Mouse (Mus musculus): ENCODE data around the gene Evi5l.
A peak's percentile ranks its signal among the peaks of the same experiment; 100 is the strongest.

Evi5l gene

DNA sequence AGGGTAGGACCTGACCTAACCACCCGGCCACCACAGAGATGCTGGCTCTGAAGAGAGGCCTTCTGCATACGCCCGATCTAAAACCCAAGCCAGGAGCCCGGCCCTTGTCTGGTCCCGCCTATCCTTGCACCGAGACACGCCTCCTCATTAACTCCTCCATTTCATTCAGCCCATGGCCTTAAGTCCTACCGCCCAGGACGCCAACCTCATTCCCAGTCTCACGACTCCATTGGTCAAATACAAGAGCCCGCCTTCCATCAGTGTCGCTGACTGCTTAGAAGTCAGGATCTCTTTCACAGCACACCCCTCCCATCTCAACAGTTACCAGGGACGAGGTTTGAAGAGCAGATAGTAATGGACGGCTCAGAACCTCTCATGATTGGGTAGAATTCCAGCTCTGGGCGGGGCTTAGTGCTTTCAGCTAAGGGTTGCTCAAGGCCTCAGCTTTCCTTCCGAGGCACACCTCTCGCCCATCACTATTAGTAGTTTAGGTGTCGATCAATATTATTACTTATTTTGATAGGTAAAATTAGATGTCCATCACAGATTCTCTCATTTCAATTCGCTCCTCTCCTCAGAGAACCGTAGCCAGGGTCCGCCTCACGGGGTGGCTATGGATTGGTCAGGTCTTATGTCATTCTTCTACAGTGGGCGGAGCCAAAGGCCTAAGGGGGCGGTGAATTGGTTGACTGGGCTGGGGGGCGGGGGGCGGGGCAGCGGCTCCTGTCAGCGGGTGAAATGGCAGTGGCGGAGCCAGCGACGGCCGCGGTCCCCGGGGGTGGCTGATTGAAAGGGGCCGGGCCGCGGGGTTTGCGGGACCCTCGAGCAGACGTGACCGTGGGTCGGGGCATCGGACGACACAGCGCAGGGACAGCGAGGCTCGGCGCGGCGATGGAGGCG, at the start of gene Evi5l:
Gene Evi5l (plus strand): TSS at position 716 of the 900 bp plus-strand sequence.
- DNase-seq (ENCODE audit: low read depth, low spot score), result peak; percentile 100

DNA sequence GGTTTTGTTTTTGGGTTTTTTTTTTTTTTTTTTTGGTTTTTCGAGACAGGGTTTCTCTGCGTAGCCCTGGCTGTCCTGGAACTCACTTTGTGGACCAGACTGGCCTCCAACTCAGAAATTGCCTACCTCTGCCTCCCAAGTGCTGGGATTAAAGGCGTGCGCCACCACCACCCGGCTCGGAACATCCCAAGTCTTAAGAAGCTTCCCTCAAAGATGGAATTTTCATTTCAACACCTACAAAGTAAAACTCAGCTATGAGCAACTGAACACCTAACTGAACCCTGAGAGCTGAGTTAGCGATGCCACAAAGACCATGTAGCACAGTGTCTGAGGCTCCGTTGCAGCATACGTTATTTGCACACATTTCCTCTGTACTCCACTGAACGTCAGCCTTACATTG, 32.6 kb upstream of the Evi5l start, which contains the start of gene Cd209g:
Gene Cd209g (plus strand): TSS at position 301 of the 400 bp plus-strand sequence.
- DNase-seq (ENCODE audit: low read depth, low spot score), result no peak

DNA sequence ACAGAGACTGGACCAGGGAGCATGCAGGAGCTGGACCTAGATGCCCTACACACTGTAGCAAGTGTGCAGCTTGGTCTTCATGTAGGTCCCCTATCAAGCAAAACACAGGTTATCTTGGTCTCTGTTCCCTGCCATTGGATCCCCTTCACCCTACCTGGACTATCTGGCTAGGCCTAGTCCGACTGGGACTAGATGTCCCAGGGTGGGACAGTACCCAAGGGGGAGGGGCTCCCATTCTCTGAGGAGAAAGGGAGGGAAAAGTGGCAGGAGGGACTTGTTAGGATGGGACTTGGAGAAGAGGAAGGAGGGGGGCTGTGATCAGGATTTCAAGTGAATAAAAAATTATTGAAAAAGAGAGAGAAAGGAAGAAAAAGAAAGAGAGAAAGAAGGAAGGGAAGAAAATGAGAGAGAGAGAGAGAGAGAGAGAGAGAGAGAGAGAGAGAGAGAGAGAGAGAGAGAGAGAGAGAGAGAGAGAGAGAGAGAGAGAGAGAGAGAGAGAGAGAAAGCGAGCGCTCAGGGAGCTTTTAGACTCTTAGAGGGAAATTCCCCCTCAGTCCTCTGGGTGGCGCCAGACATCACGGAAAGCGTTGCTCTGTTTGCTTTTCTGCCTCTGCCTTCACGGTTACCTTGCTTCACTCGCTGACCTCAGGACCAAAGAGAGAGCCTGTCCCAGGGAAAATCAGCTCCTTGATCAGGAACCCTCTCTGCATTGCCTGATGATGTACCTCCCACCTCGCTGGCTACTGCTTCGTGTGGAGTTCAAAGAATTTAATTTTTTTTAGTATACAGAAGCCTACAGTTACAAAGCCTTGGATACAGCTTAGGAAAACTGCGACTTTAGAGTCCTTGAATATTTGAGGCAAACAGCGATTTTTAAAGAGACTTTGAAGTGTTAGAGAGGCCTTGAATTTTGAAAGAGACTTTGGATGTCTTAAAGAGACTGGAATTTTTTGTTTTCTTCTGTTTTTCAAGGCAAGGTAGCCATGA, 26.4 kb upstream of the Evi5l start:
- DNase-seq (ENCODE audit: low read depth, low spot score), result peak; percentile 30

DNA sequence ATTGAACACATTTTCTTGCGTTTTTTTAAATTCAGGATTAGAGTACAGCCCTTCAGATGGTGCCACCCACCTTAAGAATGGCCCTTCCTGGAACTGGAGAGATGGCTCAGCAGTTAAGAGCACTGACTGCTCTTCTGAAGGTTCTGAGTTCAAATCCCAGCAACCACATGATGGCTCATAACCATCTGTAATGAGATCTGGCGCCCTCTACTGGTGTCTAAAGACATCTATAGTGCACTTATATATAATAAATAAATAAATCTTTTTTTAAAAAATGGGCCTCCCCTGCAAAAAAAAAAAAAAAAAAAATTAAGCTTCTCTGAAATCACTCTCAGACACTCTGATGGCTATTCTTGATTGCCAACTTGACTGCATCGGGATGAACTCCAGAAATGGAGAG, 24.6 kb upstream of the Evi5l start:
- no peak for DNase-seq (ENCODE audit: low read depth, low spot score)

DNA sequence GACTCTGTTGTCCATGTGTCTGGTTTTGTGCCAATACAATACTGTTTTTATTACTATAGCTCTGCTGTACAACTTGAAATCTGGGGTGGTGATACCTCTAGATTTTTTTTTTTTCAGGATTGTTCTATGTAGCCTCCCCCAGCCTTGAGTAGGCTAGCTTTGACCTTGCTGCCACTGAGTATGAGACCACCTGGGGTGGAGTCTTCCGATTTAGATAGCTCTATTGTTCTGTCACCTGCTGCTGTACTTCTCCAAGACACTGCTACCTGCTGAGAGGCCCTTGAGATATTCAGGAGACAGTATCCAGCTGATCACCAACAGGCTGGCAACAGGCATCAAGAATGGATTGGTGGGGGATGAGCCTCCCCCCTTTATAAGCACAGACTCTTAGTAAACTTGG, 19.1 kb upstream of the Evi5l start:
- DNase-seq (ENCODE audit: low read depth, low spot score), result no peak

DNA sequence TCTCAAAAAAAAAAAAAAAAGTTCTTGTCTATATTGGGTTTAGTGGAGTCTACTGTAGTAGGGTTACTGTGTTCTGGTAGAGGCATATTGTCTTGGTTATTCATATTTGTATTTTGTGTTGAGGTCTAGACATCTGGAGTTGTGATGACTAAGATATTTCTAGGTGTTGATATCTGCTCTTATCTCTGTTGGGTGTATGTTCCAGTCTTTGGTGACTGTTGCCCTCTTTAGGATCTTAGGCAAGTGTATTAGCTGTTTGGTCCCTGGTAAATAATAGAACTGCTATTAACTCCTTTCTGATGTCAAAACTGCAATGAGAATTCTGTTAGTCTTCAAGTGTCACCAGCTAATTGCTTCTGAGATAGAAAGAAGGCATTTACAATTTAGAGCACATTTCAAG, 11.5 kb upstream of the Evi5l start:
- no peak for DNase-seq (ENCODE audit: low read depth, low spot score)

DNA sequence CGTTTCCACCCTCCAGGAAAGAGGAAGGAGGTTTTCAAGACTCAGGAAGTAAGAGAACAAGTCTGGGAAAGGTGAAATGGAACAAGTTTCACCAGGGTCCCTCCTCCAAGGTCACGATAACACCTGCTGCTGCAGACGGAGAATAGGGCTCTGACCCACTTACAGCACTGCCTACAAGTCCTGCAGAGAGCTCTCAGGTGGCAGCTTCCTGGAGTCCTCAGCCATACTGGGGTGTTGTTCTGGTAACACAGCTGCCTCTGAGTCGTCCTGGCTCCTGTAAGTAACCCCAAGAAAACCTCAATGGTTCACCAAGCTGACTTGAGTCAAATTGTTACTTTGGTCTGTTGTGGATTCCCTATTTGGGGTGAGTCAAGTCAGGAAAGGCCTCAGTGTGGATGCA, 3.6 kb upstream of the Evi5l start:
- no peak for DNase-seq (ENCODE audit: low read depth, low spot score)

DNA sequence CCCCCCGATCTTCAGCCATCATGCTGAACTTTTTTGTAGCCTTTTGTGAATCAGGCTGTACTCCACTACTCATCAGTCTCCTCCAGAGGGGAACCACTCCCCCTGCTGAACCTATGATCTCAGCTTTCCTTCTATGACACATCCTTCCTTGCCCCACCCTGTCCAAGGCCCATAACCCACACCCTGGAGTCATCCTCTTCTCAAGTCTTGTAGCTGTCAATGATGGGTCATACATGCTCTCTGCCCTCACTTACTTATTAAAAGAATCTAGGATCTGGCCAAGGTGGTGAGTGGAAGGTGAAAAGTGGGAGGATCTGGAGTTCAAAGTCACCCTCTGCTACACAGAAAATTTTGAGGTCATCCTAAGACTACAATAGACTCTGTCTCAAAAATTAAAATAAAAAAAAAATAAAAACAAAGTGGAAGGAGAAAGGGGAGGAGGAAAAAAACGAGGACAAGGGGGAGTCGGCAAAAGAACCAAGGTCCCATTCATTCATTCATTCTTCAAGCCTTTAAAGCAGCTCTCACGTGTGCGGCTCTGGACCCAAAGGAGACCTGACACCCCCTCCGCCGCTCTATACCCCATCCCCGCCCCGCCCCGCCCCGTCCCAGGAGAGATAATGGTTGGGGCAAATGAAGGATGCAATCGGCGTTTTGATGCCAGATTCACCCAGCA, 1.1 kb upstream of the Evi5l start:
- no peak for DNase-seq (ENCODE audit: low read depth, low spot score)

DNA sequence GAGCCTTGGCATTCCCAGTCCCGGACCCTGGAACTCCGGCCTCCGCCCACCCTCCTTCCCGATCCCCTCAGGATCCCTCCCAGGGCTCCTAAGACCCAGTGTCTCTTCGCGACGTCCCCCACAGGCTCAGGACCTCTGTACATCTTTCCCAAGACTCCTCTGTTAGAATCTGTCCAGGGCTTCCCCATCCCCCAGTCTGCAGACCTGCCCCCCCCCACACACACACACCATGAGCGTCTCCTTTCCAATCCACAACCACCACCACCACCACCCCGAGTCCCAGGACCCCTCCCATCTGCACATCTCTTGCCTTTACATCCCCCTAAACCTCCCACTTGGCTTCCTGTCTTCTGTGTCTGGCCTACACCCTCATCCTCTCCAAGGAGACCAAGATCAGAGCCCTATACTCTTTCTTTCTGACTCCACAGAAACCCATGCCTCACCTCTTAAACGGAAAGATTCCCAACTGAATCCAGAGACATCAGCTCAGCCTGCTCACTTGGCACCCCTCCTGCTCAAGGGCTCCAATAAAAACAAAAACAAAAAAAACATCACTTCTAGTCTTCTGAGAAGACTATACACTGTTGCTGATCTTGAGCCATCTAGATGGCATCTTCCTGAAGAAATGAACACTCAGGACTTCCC, 636 bp downstream of the Evi5l start:
- no peak for DNase-seq (ENCODE audit: low read depth, low spot score)

DNA sequence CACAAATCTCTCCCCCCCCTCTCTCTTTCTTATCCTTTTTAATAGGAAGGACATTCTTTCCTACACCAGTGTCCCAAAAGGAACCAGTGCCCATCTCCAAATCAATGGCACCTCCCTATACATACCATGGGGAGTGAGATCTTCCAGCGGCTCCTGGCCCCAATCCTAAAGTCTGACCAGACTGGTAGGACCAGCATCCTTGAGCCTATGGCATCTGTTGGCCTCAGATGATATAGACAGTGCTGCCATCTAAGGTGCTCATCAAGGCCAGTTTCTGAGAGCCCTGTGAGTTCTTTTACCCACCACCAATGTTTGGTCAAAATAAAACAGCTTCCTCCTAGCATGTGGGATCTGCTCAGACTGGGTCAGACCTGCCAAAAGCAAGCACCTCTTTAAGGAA, 1.6 kb downstream of the Evi5l start:
- DNase-seq (ENCODE audit: low read depth, low spot score), result no peak

DNA sequence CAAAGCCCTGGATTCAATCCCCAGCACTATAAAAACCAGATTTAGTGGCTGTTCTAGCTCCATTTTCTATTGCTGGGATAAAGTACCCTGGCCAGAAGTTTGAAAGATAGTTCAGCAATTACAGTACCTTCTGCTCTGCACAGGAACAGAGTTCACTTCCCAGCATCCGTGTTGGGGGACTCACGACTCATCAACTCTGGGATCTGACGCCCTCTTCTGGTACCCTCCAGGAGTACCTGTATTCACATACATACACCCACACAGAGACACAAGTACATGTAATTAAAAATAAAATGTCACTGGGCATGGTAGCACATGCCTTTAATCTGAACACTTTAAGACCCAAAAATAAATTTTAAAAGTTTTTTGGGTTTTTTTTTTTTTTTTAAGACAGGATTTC, 6.1 kb downstream of the Evi5l start:
- DNase-seq (ENCODE audit: low read depth, low spot score), result no peak

DNA sequence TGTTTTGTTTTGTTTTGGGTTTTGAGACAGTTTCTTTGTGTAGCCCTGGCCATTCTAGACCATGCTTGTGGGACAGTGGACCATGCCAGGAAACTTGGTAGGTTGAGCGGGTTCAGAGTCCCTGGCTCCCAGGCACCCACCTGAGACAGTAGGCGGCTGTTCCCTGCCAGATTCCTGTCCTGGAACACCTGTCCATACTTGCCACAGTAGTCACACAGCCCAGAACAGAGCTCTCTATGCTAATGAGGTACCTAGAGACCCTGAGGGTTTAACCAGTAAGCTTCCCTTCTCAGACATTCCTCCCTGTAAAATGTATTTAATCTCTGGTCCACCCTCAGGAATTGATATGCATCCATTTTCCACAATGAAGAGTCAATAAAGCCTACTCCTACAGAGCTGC, 7.7 kb downstream of the Evi5l start:
- no peak for DNase-seq (ENCODE audit: low read depth, low spot score)

DNA sequence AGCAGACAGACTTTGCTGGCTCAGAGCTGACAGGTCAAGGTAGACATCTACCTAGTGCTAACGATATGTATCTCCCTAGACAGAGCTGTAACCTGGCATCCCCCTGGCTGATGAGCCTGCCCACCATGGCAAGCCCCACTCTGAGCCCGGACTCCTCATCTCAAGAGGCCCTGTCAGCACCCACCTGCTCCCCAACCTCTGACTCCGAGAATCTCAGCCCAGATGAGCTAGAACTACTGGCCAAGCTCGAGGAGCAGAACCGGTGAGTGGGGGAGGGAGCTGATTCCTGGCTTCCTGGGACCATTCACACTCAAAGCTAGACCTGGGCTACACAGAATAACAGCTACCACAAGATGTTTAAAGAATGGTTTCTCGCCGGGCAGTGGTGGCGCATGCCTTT, 17.0 kb downstream of the Evi5l start:
- DNase-seq (ENCODE audit: low read depth, low spot score), result no peak

DNA sequence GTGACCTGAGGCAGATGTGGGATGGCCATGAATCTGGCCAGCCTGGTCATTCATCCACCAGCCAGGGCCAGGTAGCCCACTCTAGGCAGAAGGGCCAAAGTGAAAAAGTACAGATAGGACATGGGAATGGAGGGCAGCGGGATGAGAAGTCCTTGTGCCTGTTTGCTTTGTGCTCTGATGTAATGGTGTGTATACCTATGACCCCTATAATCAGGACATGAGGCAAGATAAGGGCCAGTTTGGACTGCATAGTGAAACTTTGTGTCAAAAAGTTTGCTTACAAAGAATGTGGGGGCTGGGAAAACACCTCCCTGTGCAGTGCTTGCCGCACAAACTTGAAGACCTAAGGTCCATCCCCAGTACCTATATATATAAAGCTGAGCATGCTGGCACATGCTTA, 19.8 kb downstream of the Evi5l start:
- no peak for DNase-seq (ENCODE audit: low read depth, low spot score)

DNA sequence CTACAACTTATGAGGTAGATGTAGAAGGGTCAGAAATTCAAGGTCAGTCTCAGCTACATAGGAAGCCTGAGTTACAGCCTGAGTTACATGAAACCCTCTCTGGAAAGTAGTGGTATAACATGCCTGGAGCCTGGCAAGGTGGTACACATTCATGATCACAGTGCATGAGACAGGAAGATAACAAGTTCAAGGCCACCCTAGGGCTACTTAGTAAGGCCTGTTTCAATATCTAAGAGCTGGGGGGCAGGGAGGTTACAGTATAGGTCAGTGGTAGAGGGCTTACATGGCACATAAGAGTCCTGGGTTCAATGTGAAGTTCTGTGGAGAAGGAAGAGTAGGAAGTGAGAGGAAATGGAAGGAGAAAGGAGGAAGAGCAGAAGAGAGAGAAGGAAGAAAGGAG, 22.2 kb downstream of the Evi5l start:
- DNase-seq (ENCODE audit: low read depth, low spot score), result no peak

DNA sequence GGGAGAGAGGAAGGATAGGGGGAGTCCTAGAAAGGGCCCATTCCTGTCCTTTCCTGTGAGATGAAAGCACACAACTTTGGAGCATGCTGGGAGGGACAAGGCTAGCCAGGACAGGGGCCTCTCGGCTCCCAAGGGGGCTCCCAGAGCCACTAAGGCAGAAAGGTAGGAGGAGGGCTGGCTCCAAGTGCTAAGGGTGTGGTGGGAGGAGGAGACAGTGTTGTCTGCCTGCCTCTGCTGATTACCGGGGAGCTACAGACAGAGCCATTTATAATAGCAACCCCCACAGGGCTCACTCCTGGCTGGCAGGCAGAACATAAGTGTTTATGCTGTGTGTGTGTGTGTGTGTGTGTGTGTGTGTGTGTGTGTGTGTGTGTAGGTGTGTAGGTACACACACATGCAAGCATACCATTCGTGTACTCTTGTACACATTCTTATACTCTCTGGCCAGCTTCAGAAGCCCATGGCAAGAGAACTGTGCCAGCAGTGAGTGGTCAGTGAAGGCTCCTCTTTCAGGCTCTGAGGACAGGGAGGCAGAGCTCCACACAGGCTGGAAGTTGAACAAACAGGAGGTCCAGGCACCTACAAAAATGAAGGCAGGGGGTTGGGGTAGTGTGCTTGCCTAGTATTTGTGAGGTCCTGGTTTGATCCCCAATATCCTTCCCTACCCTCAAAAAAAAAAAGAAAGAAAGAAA, 22.8 kb downstream of the Evi5l start:
- DNase-seq (ENCODE audit: low read depth, low spot score), result no peak

DNA sequence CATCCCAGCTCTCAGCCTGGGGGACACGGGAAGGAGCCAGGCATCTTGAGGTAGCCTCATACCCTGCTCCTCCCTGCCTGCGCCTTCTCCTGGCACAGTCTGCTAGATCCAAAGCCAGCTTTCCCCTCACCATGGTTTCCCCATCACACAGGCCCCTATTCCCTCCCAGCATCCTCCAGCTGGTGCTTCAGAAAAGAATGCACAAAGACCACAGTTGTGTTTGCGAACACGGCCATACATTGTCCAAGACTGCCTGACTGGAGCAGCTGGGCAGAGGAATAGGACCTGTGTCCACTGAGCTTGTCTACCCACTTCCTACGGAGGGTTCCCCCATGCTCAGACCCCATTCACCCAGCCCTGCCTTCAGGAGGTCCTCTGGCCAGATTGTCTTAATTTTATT, 25.9 kb downstream of the Evi5l start:
- DNase-seq (ENCODE audit: low read depth, low spot score), result no peak

DNA sequence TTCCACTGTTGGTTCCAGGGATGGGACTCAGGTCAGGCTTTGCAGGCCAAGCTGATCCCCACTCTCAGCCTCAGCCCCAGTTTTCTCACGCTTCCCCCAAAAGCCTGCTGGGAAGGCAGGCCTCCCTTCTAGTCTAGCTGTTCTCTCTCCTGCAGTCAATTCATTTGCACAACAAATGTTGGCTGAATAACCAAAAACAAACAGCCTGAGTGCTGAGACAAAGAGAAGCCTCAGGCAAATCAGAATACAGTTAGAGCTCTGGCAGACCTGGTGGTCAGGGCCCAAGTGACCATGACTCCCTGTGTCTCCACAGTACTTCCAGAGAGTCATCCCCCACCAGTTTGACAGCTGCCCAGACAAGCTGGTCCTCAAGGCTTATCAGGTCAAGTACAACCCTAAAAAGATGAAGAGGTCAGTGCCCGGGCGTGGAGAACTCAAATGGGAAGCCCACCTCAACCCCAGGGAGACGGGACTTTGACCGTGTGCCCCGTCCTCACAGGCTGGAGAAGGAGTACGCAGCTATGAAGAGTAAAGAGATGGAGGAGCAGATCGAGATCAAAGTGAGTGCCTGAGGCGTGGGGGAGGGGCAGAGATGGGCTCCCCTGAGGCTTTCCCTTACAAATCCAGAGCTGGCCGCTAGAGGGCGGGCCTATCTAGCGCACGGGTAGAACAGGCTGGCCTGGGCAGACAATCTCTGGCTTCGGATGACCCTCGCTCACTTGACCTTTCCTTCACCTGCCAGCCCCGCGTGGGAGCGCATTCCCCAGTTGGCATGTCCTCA, 26.6 kb downstream of the Evi5l start:
- DNase-seq (ENCODE audit: low read depth, low spot score), result no peak

DNA sequence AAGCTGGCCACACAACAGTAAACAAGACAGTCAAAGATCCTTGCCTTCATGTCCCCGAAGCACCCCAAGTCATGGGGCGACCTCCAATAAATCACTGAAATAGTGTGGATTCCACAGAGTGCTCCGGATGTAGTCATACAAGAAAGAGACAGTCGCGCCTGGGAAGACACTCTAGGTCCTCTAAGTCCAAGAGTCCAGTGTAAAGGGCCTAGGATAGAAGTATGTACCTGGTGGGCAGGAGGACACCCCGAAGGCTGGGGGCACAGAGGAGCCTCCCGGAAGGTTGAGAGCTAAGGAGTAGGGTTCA, 27.2 kb downstream of the Evi5l start:
- no peak for DNase-seq (ENCODE audit: low read depth, low spot score)

DNA sequence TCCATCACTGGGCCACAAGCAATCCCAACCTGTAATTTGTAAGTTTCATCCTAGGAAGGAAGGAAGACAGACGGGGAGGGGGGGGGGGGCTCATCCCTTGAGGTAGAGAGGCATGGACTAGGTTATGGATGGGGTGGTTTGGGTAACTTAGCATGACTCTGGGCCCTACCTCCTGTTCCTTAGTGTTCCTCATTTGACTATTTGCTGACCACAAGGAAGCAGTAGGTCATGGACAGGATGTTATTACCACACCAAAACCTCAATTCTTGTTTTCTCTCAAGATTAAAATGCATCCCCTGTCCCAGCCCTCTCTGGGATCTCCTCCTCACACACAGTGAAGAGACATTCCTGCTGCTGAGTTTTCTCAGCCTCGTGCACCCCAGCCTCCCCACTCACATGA, 35.0 kb downstream of the Evi5l start:
- DNase-seq (ENCODE audit: low read depth, low spot score), result no peak
